Mouse (Mus musculus): Measurements from ENCODE around the gene Fitm2. TPM values are rescaled to one million over a fixed set of nuclear protein-coding genes. Genes with fewer than 3 reads are reported as not detected.
"Not testable (repeated sequence)": the region's sequence is repeated elsewhere in the genome, so short reads cannot be mapped to it uniquely, and the experiment has no call there.

The Fitm2 gene
- polyA plus RNA-seq, 1 experiment from 2014 or later = 9.6 TPM

GRCm38 (mm10) chr2:163461307-163461706, 11.1 kb downstream of the Fitm2 start:
- not testable (repeated sequence) for H3K4me1 ChIP-seq (ENCODE audit: control insufficient read depth, insufficient read depth, low read length); ATAC-seq (ENCODE audit: insufficient number of reproducible peaks, low FRiP score, low TSS enrichment, low read depth); H3K36me3 ChIP-seq (ENCODE audit: control insufficient read depth, insufficient read depth, low read length); DNase-seq (ENCODE audit: low spot score); H3K27me3 ChIP-seq (ENCODE audit: control insufficient read depth, insufficient read depth, low read length); H3K4me2 ChIP-seq (ENCODE audit: low read depth, severe bottlenecking); H3K27ac ChIP-seq (replicated peaks; ENCODE audit: low read depth, low read length); H3K9me3 ChIP-seq (ENCODE audit: control insufficient read depth, low read length); H3K4me3 ChIP-seq (ENCODE audit: low read depth, low read length); H3K9ac ChIP-seq (ENCODE audit: low read length)
- WGBS = 94% methylated on average over 9 of the region's 9 CpGs

GRCm38 (mm10) chr2:163460622-163461021, 11.8 kb downstream of the Fitm2 start:
- Histone ChIP-seq H3K4me1 (ENCODE audit: control insufficient read depth, insufficient read depth, low read length) (no peaks in the 10 kb centered on the region), H3K27ac (replicated peaks; ENCODE audit: low read depth, low read length) (no peak overlapping the region), H3K27me3 (ENCODE audit: control insufficient read depth, insufficient read depth, low read length) (peaks cover 8% of the 10 kb centered on the region), H3K9me3 (ENCODE audit: control insufficient read depth, low read length) (no peaks in the 10 kb centered on the region), H3K9ac (ENCODE audit: low read length) (no peak overlapping the region), H3K4me3 (ENCODE audit: low read depth, low read length) (no peak overlapping the region), H3K4me2 (ENCODE audit: low read depth, severe bottlenecking) (no peak overlapping the region), H3K36me3 (ENCODE audit: control insufficient read depth, insufficient read depth, low read length) (no peaks in the 10 kb centered on the region)
- 93% methylated on average over 8 of the region's 8 CpGs for WGBS
- ATAC-seq (ENCODE audit: insufficient number of reproducible peaks, low FRiP score, low TSS enrichment, low read depth) (no peak), DNase-seq (ENCODE audit: low spot score) (no peak)

- no peak for ATAC-seq (ENCODE audit: insufficient number of reproducible peaks, low FRiP score, low TSS enrichment, low read depth)
- no peak for DNase-seq (ENCODE audit: low spot score)
- Histone ChIP-seq H3K9me3 (ENCODE audit: control insufficient read depth, low read length) (no peaks in the 10 kb centered on the region), H3K27me3 (ENCODE audit: control insufficient read depth, insufficient read depth, low read length) (peaks cover 8% of the 10 kb centered on the region), H3K4me3 (ENCODE audit: low read depth, low read length) (no peak overlapping the region), H3K36me3 (ENCODE audit: control insufficient read depth, insufficient read depth, low read length) (no peaks in the 10 kb centered on the region), H3K4me1 (ENCODE audit: control insufficient read depth, insufficient read depth, low read length) (no peaks in the 10 kb centered on the region), H3K4me2 (ENCODE audit: low read depth, severe bottlenecking) (no peak overlapping the region), H3K9ac (ENCODE audit: low read length) (no peak overlapping the region), H3K27ac (replicated peaks; ENCODE audit: low read depth, low read length) (no peak overlapping the region)
- 48% methylated on average over 10 of the region's 10 CpGs for WGBS
These were observed 13.0 kb downstream of the Fitm2 start for GRCm38 (mm10) chr2:163459380-163459779.

- no peak overlapping the region for H3K4me2 ChIP-seq (ENCODE audit: low read depth, severe bottlenecking)
- ATAC-seq (ENCODE audit: insufficient number of reproducible peaks, low FRiP score, low TSS enrichment, low read depth) (no peak), DNase-seq (ENCODE audit: low spot score) (no peak)
- peaks cover 8% of the 10 kb centered on the region for H3K27me3 ChIP-seq (ENCODE audit: control insufficient read depth, insufficient read depth, low read length)
- no peaks in the 10 kb centered on the region for H3K9me3 ChIP-seq (ENCODE audit: control insufficient read depth, low read length)
- no peak overlapping the region for H3K9ac ChIP-seq (ENCODE audit: low read length)
- H3K4me1 ChIP-seq (ENCODE audit: control insufficient read depth, insufficient read depth, low read length) = no peaks in the 10 kb centered on the region
- no peak overlapping the region for H3K27ac ChIP-seq (replicated peaks; ENCODE audit: low read depth, low read length)
- no peaks in the 10 kb centered on the region for H3K36me3 ChIP-seq (ENCODE audit: control insufficient read depth, insufficient read depth, low read length)
- no peak overlapping the region for H3K4me3 ChIP-seq (ENCODE audit: low read depth, low read length)
- WGBS = 58% methylated on average over 27 of the region's 27 CpGs
These were observed 13.7 kb downstream of the Fitm2 start for GRCm38 (mm10) chr2:163458539-163459265.

GRCm38 (mm10) chr2:163453378-163453777, 19.1 kb downstream of the Fitm2 start:
- H3K36me3 ChIP-seq (ENCODE audit: control insufficient read depth, insufficient read depth, low read length) = no peaks in the 10 kb centered on the region
- H3K9ac ChIP-seq (ENCODE audit: low read length) = no peak overlapping the region
- no peak for DNase-seq (ENCODE audit: low spot score)
- WGBS = 87% methylated on average over 13 of the region's 13 CpGs
- no peak for ATAC-seq (ENCODE audit: insufficient number of reproducible peaks, low FRiP score, low TSS enrichment, low read depth)
- H3K9me3 ChIP-seq (ENCODE audit: control insufficient read depth, low read length) = no peaks in the 10 kb centered on the region
- H3K27me3 ChIP-seq (ENCODE audit: control insufficient read depth, insufficient read depth, low read length) = no peaks in the 10 kb centered on the region; the same call in 1 of the 2 replicates
- no peaks in the 10 kb centered on the region for H3K4me1 ChIP-seq (ENCODE audit: control insufficient read depth, insufficient read depth, low read length)
- H3K4me2 ChIP-seq (ENCODE audit: low read depth, severe bottlenecking) = no peak overlapping the region
- H3K27ac ChIP-seq (replicated peaks; ENCODE audit: low read depth, low read length) = no peak overlapping the region
- H3K4me3 ChIP-seq (ENCODE audit: low read depth, low read length) = no peak overlapping the region

GRCm38 (mm10) chr2:163452738-163453137, 19.7 kb downstream of the Fitm2 start:
- no peak for ATAC-seq (ENCODE audit: insufficient number of reproducible peaks, low FRiP score, low TSS enrichment, low read depth)
- WGBS = 87% methylated on average over 6 of the region's 6 CpGs

GRCm38 (mm10) chr2:163450668-163451295, 21.6 kb downstream of the Fitm2 start:
- Histone ChIP-seq H3K9ac (ENCODE audit: low read length) (no peak overlapping the region), H3K4me3 (ENCODE audit: low read depth, low read length) (no peak overlapping the region), H3K27me3 (ENCODE audit: control insufficient read depth, insufficient read depth, low read length) (no peaks in the 10 kb centered on the region), H3K36me3 (ENCODE audit: control insufficient read depth, insufficient read depth, low read length) (no peaks in the 10 kb centered on the region), H3K27ac (replicated peaks; ENCODE audit: low read depth, low read length) (no peak overlapping the region), H3K4me2 (ENCODE audit: low read depth, severe bottlenecking) (no peak overlapping the region), H3K4me1 (ENCODE audit: control insufficient read depth, insufficient read depth, low read length) (no peaks in the 10 kb centered on the region), H3K9me3 (ENCODE audit: control insufficient read depth, low read length) (no peaks in the 10 kb centered on the region)
- ATAC-seq (ENCODE audit: insufficient number of reproducible peaks, low FRiP score, low TSS enrichment, low read depth) (no peak), DNase-seq (ENCODE audit: low spot score) (no peak)
- 77% methylated on average over 6 of the region's 6 CpGs for WGBS

More at GRCm38 (mm10) chr2:163452738-163453137, 19.7 kb downstream of the Fitm2 start:
- DNase-seq (ENCODE audit: low spot score) = no peak
- Histone ChIP-seq H3K36me3 (ENCODE audit: control insufficient read depth, insufficient read depth, low read length) (no peaks in the 10 kb centered on the region), H3K9ac (ENCODE audit: low read length) (no peak overlapping the region), H3K4me2 (ENCODE audit: low read depth, severe bottlenecking) (no peak overlapping the region), H3K27me3 (ENCODE audit: control insufficient read depth, insufficient read depth, low read length) (no peaks in the 10 kb centered on the region), H3K27ac (replicated peaks; ENCODE audit: low read depth, low read length) (no peak overlapping the region), H3K9me3 (ENCODE audit: control insufficient read depth, low read length) (no peaks in the 10 kb centered on the region), H3K4me1 (ENCODE audit: control insufficient read depth, insufficient read depth, low read length) (no peaks in the 10 kb centered on the region), H3K4me3 (ENCODE audit: low read depth, low read length) (no peak overlapping the region)

DNA sequence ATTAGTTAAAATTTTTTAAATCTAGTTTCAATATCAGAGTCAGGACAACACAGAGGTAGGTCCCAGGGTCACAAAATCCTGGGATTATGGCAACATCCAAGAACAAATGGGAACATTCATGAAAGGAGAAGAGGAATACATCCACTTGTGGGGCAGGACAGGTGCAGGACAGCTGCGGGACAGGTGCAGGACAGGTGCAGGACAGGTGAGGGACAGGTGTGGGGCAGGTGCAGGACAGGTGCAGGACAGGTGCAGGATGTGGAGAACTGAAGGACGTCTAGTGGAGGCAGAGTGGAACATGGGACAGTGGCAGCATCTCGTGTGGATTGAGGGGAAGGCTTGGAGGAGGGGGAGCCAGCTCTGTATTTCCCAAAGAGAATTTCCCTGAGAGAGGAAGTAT, 23.2 kb downstream of the Fitm2 start:
- WGBS = 66% methylated on average over 3 of the region's 3 CpGs
- H3K4me1 ChIP-seq (ENCODE audit: control insufficient read depth, insufficient read depth, low read length) = no peaks in the 10 kb centered on the region
- H3K27ac ChIP-seq (replicated peaks; ENCODE audit: low read depth, low read length) = no peak overlapping the region
- no peaks in the 10 kb centered on the region for H3K9me3 ChIP-seq (ENCODE audit: control insufficient read depth, low read length)
- ATAC-seq (ENCODE audit: insufficient number of reproducible peaks, low FRiP score, low TSS enrichment, low read depth) (no peak), DNase-seq (ENCODE audit: low spot score) (no peak)
- no peaks in the 10 kb centered on the region for H3K27me3 ChIP-seq (ENCODE audit: control insufficient read depth, insufficient read depth, low read length)
- H3K4me2 ChIP-seq (ENCODE audit: low read depth, severe bottlenecking) = no peak overlapping the region
- no peaks in the 10 kb centered on the region for H3K36me3 ChIP-seq (ENCODE audit: control insufficient read depth, insufficient read depth, low read length)
- no peak overlapping the region for H3K9ac ChIP-seq (ENCODE audit: low read length)
- H3K4me3 ChIP-seq (ENCODE audit: low read depth, low read length) = no peak overlapping the region
